Mouse (Mus musculus) neural tube, embryonic 15.5 days (tissue): ENCODE data around the gene Tspear. TPM values are rescaled to one million over a fixed set of nuclear protein-coding genes. Genes with fewer than 3 reads are reported as not detected.
"Not testable (repeated sequence)": the region's sequence is repeated elsewhere in the genome, so short reads cannot be mapped to it uniquely, and the experiment has no call there.

ENCODE experiments used
- ATAC-seq: fragments of 200-750 bp; cut with Nextera tagmentation; 2 replicates; pipeline ENCODE4 v1.8.0; 2017; ENCODE audit warnings: mild to moderate bottlenecking, moderate TSS enrichment, moderate library complexity; ENCODE audit not compliant: low FRiP score
- H3K27ac ChIP-seq: fragments of 300-500 bp; sonication (generic); replicated peaks from 2 replicates; pipeline ENCODE4 v1.5.1; 2015; ENCODE audit warnings: mild to moderate bottlenecking, inconsistent platforms
- H3K27me3 ChIP-seq: fragments of 300-500 bp; sonication (generic); replicated peaks from 2 replicates; pipeline ENCODE4 v1.6.1; 2015; ENCODE audit warnings: inconsistent platforms
- H3K36me3 ChIP-seq: fragments of 300-500 bp; sonication (generic); 2 replicates; pipeline ENCODE4 v1.6.1; 2015; ENCODE audit warnings: inconsistent platforms
- H3K4me1 ChIP-seq: fragments of 300-500 bp; sonication (generic); 2 replicates; pipeline ENCODE4 v1.6.1; 2015; ENCODE audit warnings: inconsistent platforms
- H3K4me2 ChIP-seq: fragments of 300-500 bp; sonication (generic); 2 replicates; pipeline ENCODE4 v1.6.1; 2015; ENCODE audit warnings: inconsistent platforms, mild to moderate bottlenecking, moderate library complexity
- H3K4me3 ChIP-seq: fragments of 300-500 bp; sonication (generic); replicated peaks from 2 replicates; pipeline ENCODE4 v1.5.1; 2015; ENCODE audit warnings: mild to moderate bottlenecking, inconsistent platforms
- H3K9ac ChIP-seq: fragments of 300-500 bp; sonication (generic); replicated peaks from 2 replicates; pipeline ENCODE4 v1.6.1; 2015; ENCODE audit warnings: mild to moderate bottlenecking, inconsistent platforms
- H3K9me3 ChIP-seq: fragments of 300-500 bp; sonication (generic); replicated peaks from 2 replicates; pipeline ENCODE4 v1.6.1; 2016; ENCODE audit warnings: inconsistent platforms
- WGBS: fragments of 180-500 bp; shearing (Covaris S2); methylation state at CpG from one replicate; pipeline ENCODE4 v1.1.7; 2015; ENCODE audit warnings: mixed read lengths; 5-methylcytosine and 5-hydroxymethylcytosine counted together
- polyA plus RNA-seq: library from polyadenylated mRNA; unstranded; fragments of >200 nt; fragmentation: Nextera tagmentation; extraction: Ambion mirVana; gene quantifications from 2 replicates; pipeline ENCODE4 v1.2.1, GENCODE M21; 2015

Gene Tspear
- polyA plus RNA-seq, 1 experiment from 2014 or later: 1.6 TPM

DNA sequence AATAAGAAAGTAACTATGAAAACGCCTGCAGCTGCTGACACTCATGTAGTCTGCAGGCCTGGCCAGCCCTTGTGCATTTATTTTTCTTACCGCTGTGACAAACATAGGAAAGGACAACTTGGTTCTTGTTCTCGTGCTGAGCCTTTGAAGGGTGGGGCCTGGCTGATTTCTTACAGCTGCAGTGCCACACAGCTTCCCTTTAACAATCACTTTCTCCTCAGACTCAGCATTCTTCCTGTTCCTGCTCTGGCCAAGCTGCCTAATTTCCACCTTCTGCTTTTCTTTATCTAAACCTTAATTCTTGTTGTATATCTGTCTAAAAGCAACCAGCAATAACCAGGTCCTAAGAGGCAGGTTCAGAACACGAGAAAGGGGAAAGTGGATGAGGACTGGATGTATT lies 27.4 kb downstream of the Tspear start:
- H3K27me3 ChIP-seq: no peaks in the 10 kb centered on the region

DNA sequence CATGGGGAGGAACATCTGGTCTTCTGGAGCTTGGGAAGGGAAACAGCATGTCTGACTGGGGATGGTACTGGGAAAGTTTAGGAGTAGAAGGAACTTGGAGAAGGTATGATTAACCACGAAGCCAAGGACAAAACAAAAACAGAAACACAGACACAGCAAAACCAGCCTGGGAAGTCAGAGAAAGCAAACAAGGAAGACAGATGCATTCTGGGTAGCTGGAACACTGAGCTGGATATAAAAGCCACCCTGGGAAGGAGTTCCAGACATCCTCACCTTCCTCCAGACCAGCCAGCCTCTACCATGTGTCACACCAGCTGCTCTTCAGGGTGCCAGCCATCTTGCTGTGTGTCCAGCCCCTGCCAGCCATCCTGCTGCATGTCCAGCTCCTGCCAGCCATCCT lies 29.1 kb downstream of the Tspear start, which contains the start of gene Gm10142:
Gene Gm10142 (plus strand): TSS at position 301 of the 400 bp plus-strand sequence.
- ATAC-seq: no peak
- no peak within 1 kb of the TSS for H3K4me3 ChIP-seq
- H3K36me3 ChIP-seq: no peaks in the 10 kb centered on the region
- H3K9me3 ChIP-seq: no peaks in the 10 kb centered on the region
- H3K4me1 ChIP-seq: no peaks in the 10 kb centered on the region
- H3K4me2 ChIP-seq: no peak within 1 kb of the TSS
- no peak within 1 kb of the TSS for H3K27ac ChIP-seq
- no peaks in the 10 kb centered on the region for H3K27me3 ChIP-seq
- 86% methylated on average over 1 of the region's 1 CpGs for WGBS
- no peak within 1 kb of the TSS for H3K9ac ChIP-seq

More for the DNA sequence above, 27.4 kb downstream of the Tspear start:
- no peak overlapping the region for H3K9ac ChIP-seq
- H3K36me3 ChIP-seq: no peaks in the 10 kb centered on the region
- H3K27ac ChIP-seq: no peak overlapping the region
- H3K4me3 ChIP-seq: no peak overlapping the region
- ATAC-seq: no peak
- WGBS: 78% methylated on average over 4 of the region's 4 CpGs
- H3K9me3 ChIP-seq: no peaks in the 10 kb centered on the region
- no peak overlapping the region for H3K4me2 ChIP-seq
- H3K4me1 ChIP-seq: no peaks in the 10 kb centered on the region

DNA sequence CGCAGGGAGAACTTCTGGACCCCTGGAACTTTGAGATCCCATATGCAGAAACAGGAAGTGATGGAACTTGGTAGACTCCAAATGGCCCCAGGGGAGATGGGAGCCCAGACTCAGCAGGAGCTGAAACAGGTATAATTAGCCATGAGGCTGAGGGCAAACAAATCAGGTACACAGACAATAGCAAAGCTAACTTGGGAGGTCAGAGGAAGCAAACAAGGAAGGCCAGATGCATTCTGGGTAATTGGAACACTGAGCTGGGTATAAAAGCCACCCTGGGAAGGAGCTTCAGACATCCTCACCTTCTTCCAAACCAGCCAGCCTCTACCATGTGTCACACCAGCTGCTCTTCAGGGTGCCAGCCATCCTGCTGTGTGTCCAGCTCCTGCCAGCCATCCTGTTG lies 33.9 kb downstream of the Tspear start, which contains the start of gene Krtap12-1:
Gene Krtap12-1 (plus strand): TSS at position 301 of the 400 bp plus-strand sequence.
- ATAC-seq: not testable (repeated sequence)

DNA sequence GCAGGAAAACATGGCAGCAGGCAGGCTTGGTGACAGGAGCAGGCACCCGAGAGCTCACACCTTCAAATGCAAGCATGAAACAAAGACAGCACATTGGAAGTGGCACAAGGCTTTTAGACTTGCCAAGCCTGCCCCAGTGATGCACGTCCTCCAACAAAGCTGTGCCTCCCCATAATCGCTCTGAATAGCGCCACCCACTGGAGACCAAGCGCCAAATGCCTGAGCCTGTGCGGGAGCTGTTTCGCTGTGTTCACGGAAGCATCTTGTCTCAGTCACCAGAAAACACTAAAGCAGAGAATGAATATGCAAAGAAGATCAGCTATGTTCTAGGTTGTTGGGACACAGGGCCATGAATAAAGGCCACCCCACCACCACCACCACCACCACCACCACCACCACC lies 38.5 kb downstream of the Tspear start:
- Histone ChIP-seq H3K36me3 (no peaks in the 10 kb centered on the region), H3K4me1 (no peaks in the 10 kb centered on the region)

More for the DNA sequence above, 33.9 kb downstream of the Tspear start, which contains the start of gene Krtap12-1:
- H3K4me3 ChIP-seq, H3K27me3 ChIP-seq, H3K27ac ChIP-seq, H3K36me3 ChIP-seq, H3K4me2 ChIP-seq, H3K4me1 ChIP-seq, H3K9ac ChIP-seq, H3K9me3 ChIP-seq: not testable (repeated sequence)
- 83% methylated on average over 1 of the region's 1 CpGs for WGBS

DNA sequence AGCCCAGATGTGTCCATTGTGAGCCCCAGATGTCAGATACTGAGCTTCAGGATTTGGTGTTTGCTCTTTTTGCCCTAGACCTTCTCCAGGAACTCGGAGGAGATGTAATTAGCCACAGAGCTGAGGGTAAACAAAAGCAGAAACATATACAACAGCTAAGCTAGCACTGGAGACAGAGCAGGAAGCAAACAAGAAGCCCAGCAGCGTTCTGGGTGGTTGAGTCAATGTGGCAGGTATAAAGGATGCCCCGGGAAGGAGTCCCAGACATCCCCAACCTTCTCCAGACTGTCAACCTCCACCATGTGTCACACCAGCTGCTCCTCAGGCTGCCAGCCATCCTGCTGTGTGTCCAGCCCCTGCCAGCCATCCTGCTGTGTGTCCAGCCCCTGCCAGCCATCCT lies 39.8 kb downstream of the Tspear start, which contains the start of gene Gm10100:
Gene Gm10100 (plus strand): TSS at position 301 of the 400 bp plus-strand sequence.
- H3K4me2 ChIP-seq: no peak within 1 kb of the TSS
- H3K9ac ChIP-seq: no peak within 1 kb of the TSS
- no peaks in the 10 kb centered on the region for H3K36me3 ChIP-seq
- H3K4me1 ChIP-seq: no peaks in the 10 kb centered on the region
- no peaks in the 10 kb centered on the region for H3K27me3 ChIP-seq
- 51% methylated on average over 3 of the region's 3 CpGs for WGBS
- ATAC-seq: no peak
- no peaks in the 10 kb centered on the region for H3K9me3 ChIP-seq
- no peak within 1 kb of the TSS for H3K27ac ChIP-seq
- H3K4me3 ChIP-seq: no peak within 1 kb of the TSS

More for the DNA sequence above, 38.5 kb downstream of the Tspear start:
- WGBS: 79% methylated on average over 8 of the region's 8 CpGs
- Histone ChIP-seq H3K27ac (no peak overlapping the region), H3K27me3 (no peaks in the 10 kb centered on the region), H3K4me3 (no peak overlapping the region), H3K9ac (no peak overlapping the region), H3K9me3 (no peaks in the 10 kb centered on the region), H3K4me2 (no peak overlapping the region)
- no peak for ATAC-seq

DNA sequence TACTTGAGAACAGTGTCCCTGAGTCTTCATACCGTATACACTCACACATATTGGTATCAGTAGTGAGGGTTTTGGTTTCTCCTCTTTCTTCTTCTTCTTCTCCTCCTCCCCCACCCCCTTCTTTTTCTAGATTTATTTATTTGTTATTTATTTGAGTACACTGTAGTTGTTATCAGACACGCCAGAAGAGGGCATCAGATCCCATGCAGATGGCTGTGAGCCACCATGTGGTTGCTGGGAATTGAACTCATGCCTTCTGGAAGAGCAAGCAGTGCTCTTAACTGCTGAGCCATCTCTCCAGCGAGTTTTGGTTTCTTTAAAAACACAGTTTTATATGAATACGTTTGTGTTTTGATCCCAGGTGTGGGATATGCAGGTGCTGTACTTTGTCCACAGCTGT lies 41.9 kb downstream of the Tspear start:
- no peak overlapping the region for H3K27ac ChIP-seq
- H3K36me3 ChIP-seq: no peaks in the 10 kb centered on the region
- no peak overlapping the region for H3K4me3 ChIP-seq
- no peak overlapping the region for H3K4me2 ChIP-seq
- H3K9me3 ChIP-seq: no peaks in the 10 kb centered on the region
- H3K4me1 ChIP-seq: no peaks in the 10 kb centered on the region
- 73% methylated on average over 4 of the region's 4 CpGs for WGBS
- H3K27me3 ChIP-seq: no peaks in the 10 kb centered on the region
- ATAC-seq: no peak
- H3K9ac ChIP-seq: no peak overlapping the region

DNA sequence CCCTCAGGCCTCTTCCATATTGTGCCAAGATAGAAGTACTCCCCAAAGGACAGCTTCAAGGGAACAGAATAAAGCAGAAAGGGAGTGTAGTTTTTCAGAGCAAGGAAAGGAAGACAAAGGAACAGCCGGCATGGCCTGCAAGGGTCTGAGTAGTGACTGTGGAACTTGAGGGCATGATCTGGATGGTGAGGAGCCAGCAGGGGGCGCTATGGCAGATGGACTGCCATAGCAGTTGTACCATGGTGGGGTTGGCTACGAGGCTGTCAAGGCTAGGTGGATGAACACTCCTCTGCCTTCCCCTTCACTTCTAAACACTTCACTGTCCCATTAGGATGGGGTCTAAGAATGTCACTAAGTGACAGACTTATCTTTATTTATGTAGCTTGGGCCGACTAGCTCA lies 42.9 kb downstream of the Tspear start:
- Histone ChIP-seq H3K9ac (no peak overlapping the region), H3K27me3 (no peaks in the 10 kb centered on the region), H3K36me3 (no peaks in the 10 kb centered on the region), H3K9me3 (no peaks in the 10 kb centered on the region), H3K27ac (no peak overlapping the region), H3K4me2 (no peak overlapping the region), H3K4me1 (no peaks in the 10 kb centered on the region), H3K4me3 (no peak overlapping the region)
- 59% methylated on average over 4 of the region's 4 CpGs for WGBS
- no peak for ATAC-seq

DNA sequence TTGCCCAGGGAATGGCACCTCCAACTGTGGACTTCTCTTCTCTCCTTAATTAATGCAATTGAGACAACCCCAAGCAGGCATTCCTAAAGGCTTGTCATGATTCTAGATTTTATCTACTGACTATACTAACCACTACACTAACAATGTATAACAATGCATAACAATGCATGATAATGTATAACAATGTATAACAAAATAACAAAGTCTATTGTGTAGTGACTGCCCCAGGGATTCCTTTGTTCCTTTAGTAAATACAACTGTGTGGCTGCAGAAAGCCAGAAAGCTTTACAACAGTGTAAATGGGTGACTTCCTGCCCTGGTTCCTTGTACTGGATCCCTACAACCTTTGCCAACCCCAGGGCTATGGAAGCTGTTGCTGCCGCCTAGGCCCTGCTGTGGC lies 49.6 kb downstream of the Tspear start:
- H3K4me1 ChIP-seq: no peaks in the 10 kb centered on the region
- WGBS: 90% methylated on average over 1 of the region's 1 CpGs

DNA sequence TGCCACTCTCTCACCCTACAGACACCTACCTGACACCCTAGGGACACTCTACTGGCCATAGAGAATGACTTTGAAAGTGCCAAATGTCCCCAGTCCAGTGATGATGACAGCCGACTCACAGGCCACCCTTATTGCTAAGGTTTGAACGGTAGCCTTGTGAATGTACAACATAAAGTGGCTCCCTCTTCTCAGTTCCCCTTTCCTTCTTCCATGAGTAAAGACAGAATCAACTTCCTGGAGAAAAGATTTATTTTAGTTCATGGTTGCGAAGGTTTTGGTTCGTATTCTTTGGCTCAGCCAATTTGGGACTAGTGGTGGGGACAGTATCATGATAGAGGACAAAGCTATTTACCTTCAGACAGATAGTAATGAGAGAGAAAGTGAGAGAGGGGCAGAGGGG lies 52.6 kb downstream of the Tspear start:
- H3K36me3 ChIP-seq: no peaks in the 10 kb centered on the region
- no peaks in the 10 kb centered on the region for H3K9me3 ChIP-seq
- no peak for ATAC-seq
- no peak overlapping the region for H3K4me2 ChIP-seq
- no peak overlapping the region for H3K4me3 ChIP-seq
- no peaks in the 10 kb centered on the region for H3K4me1 ChIP-seq
- no peak overlapping the region for H3K9ac ChIP-seq
- 87% methylated on average over 4 of the region's 4 CpGs for WGBS
- H3K27me3 ChIP-seq: no peaks in the 10 kb centered on the region
- H3K27ac ChIP-seq: no peak overlapping the region

More for the DNA sequence above, 49.6 kb downstream of the Tspear start:
- Histone ChIP-seq H3K4me2 (no peak overlapping the region), H3K9ac (no peak overlapping the region), H3K4me3 (no peak overlapping the region), H3K9me3 (no peaks in the 10 kb centered on the region), H3K27me3 (no peaks in the 10 kb centered on the region), H3K36me3 (no peaks in the 10 kb centered on the region), H3K27ac (no peak overlapping the region)
- ATAC-seq: no peak

DNA sequence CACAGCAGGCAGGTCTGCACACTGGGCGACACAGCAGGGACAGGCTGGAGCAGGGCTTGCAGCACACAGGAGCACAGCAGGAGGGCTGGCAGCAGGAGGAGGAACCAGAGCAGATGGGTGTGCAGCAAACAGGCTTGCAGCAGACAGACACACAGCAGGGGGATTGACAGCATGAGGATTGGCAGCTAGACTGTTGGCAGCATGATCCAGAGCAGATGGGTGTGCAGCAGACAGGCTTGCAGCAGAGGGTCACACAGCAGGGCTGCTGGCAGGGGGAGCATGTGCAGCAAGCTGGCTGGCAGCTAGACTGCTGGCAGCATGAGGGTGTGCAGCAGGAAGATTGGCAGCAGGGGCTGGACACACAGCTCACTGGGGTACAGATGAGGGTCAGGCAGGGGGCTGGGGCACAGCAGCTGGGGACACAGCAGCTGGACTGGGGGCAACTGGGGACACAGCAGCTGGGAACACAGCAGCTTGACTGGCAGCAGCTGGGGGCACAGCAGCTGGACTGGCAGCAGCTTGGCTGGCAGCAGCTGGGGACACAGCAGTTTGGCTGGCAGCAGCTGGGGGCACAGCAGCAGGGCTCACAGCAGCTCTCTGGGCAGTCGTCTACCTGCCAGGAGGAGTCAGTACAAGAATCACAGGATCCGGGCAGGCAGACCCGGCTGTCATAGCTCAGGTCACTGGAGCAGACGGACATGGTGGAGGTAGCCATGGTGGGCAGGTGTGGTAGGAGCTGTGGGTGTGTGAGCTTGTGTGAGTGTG lies 55.7 kb downstream of the Tspear start, which contains the start of gene Gm18596:
Gene Gm18596 (minus strand): TSS at position 715 of the 765 bp plus-strand sequence.
- not testable (repeated sequence) for H3K9ac ChIP-seq, H3K36me3 ChIP-seq, H3K9me3 ChIP-seq, H3K27me3 ChIP-seq, H3K4me1 ChIP-seq, H3K4me3 ChIP-seq, H3K4me2 ChIP-seq, H3K27ac ChIP-seq, ATAC-seq
- WGBS: 59% methylated on average over 5 of the region's 5 CpGs

DNA sequence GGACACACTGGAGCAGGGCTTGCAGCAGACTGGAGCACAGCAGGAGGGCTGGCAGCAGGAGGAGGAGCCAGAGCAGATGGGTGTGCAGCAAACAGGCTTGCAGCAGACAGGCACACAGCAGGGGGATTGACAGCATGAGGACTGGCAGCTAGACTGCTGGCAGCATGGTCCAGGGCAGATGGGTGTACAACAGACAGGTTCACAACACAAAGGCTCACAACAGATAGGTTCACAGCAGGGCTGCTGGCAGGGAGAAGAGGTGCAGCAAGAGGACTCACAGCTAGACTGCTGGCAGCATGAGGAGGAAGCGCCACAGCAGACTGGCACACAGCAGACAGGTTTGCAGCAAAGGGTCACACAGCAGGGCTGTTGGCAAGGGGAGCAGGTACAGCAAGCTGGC lies 64.3 kb downstream of the Tspear start:
- ATAC-seq, H3K4me3 ChIP-seq, H3K4me1 ChIP-seq, H3K9ac ChIP-seq, H3K36me3 ChIP-seq, H3K27ac ChIP-seq, H3K4me2 ChIP-seq, H3K9me3 ChIP-seq, H3K27me3 ChIP-seq: not testable (repeated sequence)
- 82% methylated on average over 1 of the region's 1 CpGs for WGBS

DNA sequence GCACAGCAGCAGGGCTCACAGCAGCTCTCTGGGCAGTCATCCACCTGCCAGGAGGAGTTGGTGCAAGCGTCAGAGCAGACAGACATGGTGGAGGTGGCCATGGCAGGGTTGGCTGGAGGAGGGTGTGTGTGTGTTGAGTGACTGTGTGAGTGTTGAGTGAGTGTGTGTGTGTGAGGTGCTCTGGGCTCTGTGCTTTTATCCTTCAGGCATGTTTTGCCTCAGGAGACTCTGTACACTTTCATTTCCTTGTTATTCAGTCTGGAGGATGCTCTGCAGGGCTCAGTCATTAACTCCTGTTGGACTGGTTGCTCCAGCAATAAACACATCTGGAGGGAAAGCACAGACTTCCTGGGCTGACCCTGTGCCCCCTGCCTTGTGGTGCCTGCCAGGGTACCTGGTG lies 64.9 kb downstream of the Tspear start, which contains the start of gene Gm9736:
Gene Gm9736 (minus strand): TSS at position 101 of the 400 bp plus-strand sequence.
- H3K27me3 ChIP-seq, ATAC-seq, H3K9me3 ChIP-seq, H3K9ac ChIP-seq, H3K4me1 ChIP-seq, H3K4me2 ChIP-seq, H3K27ac ChIP-seq, H3K36me3 ChIP-seq, H3K4me3 ChIP-seq: not testable (repeated sequence)
- WGBS: 38% methylated on average over 1 of the region's 1 CpGs
